Mouse (Mus musculus): ENCODE measurements around the gene Pbld2. TPM values are rescaled to one million over a fixed set of nuclear protein-coding genes. Genes with fewer than 3 reads are reported as not detected.

Gene Pbld2
- polyA plus RNA-seq, 1 experiment from 2014 or later = 1.2 TPM

GRCm38 (mm10) chr10:63021702-63022101, 2.4 kb upstream of the Pbld2 start:
- WGBS = 38% methylated on average over 4 of the region's 4 CpGs
- H3K9ac ChIP-seq (ENCODE audit: low read depth, low read length) = no peak overlapping the region
- no peaks in the 10 kb centered on the region for H3K9me3 ChIP-seq (ENCODE audit: control insufficient read depth, low read length)
- H3K4me3 ChIP-seq (ENCODE audit: low read depth, low read length) = peak overlapping the region; percentile 91
- H3K4me1 ChIP-seq (replicated peaks; ENCODE audit: control insufficient read depth, insufficient read depth, low read length) = peaks cover 15% of the 10 kb centered on the region
- peak overlapping the region; percentile 73 for H3K4me2 ChIP-seq
- H3K36me3 ChIP-seq (ENCODE audit: control insufficient read depth, insufficient read depth, low read length) = peaks cover 7% of the 10 kb centered on the region
- no peak for ATAC-seq (replicated peaks; ENCODE audit: low FRiP score)
- no peak for DNase-seq (ENCODE audit: low spot score)
- H3K27me3 ChIP-seq (replicated peaks; ENCODE audit: control insufficient read depth, insufficient read depth, low read length) = no peaks in the 10 kb centered on the region
- no peak overlapping the region for H3K27ac ChIP-seq (ENCODE audit: low read depth, low read length)

GRCm38 (mm10) chr10:63022541-63023120, 1.5 kb upstream of the Pbld2 start:
- H3K4me1 ChIP-seq (replicated peaks; ENCODE audit: control insufficient read depth, insufficient read depth, low read length) = peaks cover 15% of the 10 kb centered on the region
- peak overlapping the region; percentile 99 for H3K9ac ChIP-seq (ENCODE audit: low read depth, low read length)
- DNase-seq (ENCODE audit: low spot score) = no peak
- peak overlapping the region; percentile 91 for H3K4me3 ChIP-seq (ENCODE audit: low read depth, low read length)
- no peaks in the 10 kb centered on the region; the same call in none of the 2 replicates for H3K36me3 ChIP-seq (ENCODE audit: control insufficient read depth, insufficient read depth, low read length)
- peak overlapping the region; percentile 73 for H3K4me2 ChIP-seq
- no peak for ATAC-seq (replicated peaks; ENCODE audit: low FRiP score)
- peak overlapping the region; percentile 99 for H3K27ac ChIP-seq (ENCODE audit: low read depth, low read length)
- no peaks in the 10 kb centered on the region for H3K9me3 ChIP-seq (ENCODE audit: control insufficient read depth, low read length)
- under 1% methylated on average over 27 of the region's 27 CpGs for WGBS
- no peaks in the 10 kb centered on the region for H3K27me3 ChIP-seq (replicated peaks; ENCODE audit: control insufficient read depth, insufficient read depth, low read length)

- peak; percentile 13 for ATAC-seq (replicated peaks; ENCODE audit: low FRiP score)
- Histone ChIP-seq H3K4me1 (replicated peaks; ENCODE audit: control insufficient read depth, insufficient read depth, low read length) (peaks cover 15% of the 10 kb centered on the region), H3K27me3 (replicated peaks; ENCODE audit: control insufficient read depth, insufficient read depth, low read length) (no peaks in the 10 kb centered on the region), H3K27ac (ENCODE audit: low read depth, low read length) (peak overlapping the region; percentile 99), H3K4me2 (peak overlapping the region; percentile 73), H3K9me3 (ENCODE audit: control insufficient read depth, low read length) (no peaks in the 10 kb centered on the region), H3K4me3 (ENCODE audit: low read depth, low read length) (peak overlapping the region; percentile 91), H3K36me3 (ENCODE audit: control insufficient read depth, insufficient read depth, low read length) (no peaks in the 10 kb centered on the region), H3K9ac (ENCODE audit: low read depth, low read length) (peak overlapping the region; percentile 99)
- no peak for DNase-seq (ENCODE audit: low spot score)
- WGBS = 1% methylated on average over 68 of the region's 68 CpGs
Observed at GRCm38 (mm10) chr10:63023121-63023748, 880 bp upstream of the Pbld2 start.

GRCm38 (mm10) chr10:63024580-63024910, 430 bp downstream of the Pbld2 start:
- no peaks in the 10 kb centered on the region for H3K36me3 ChIP-seq (ENCODE audit: control insufficient read depth, insufficient read depth, low read length)
- under 1% methylated on average over 8 of the region's 8 CpGs for WGBS
- ATAC-seq (replicated peaks; ENCODE audit: low FRiP score) (peak; percentile 51; the same call in 1 of the 2 replicates), DNase-seq (ENCODE audit: low spot score) (no peak)
- H3K9ac ChIP-seq (ENCODE audit: low read depth, low read length) = peak overlapping the region; percentile 99
- peak overlapping the region; percentile 73 for H3K4me2 ChIP-seq
- peak overlapping the region; percentile 91 for H3K4me3 ChIP-seq (ENCODE audit: low read depth, low read length)
- H3K27ac ChIP-seq (ENCODE audit: low read depth, low read length) = peak overlapping the region; percentile 99
- H3K27me3 ChIP-seq (replicated peaks; ENCODE audit: control insufficient read depth, insufficient read depth, low read length) = no peaks in the 10 kb centered on the region
- peaks cover 15% of the 10 kb centered on the region for H3K4me1 ChIP-seq (replicated peaks; ENCODE audit: control insufficient read depth, insufficient read depth, low read length)
- no peaks in the 10 kb centered on the region for H3K9me3 ChIP-seq (ENCODE audit: control insufficient read depth, low read length)

- Histone ChIP-seq H3K36me3 (ENCODE audit: control insufficient read depth, insufficient read depth, low read length) (no peaks in the 10 kb centered on the region), H3K4me1 (replicated peaks; ENCODE audit: control insufficient read depth, insufficient read depth, low read length) (peaks cover 15% of the 10 kb centered on the region), H3K4me3 (ENCODE audit: low read depth, low read length) (peak overlapping the region; percentile 91), H3K4me2 (peak overlapping the region; percentile 73), H3K9ac (ENCODE audit: low read depth, low read length) (peak overlapping the region; percentile 99), H3K9me3 (ENCODE audit: control insufficient read depth, low read length) (no peaks in the 10 kb centered on the region), H3K27me3 (replicated peaks; ENCODE audit: control insufficient read depth, insufficient read depth, low read length) (no peaks in the 10 kb centered on the region), H3K27ac (ENCODE audit: low read depth, low read length) (peak overlapping the region; percentile 99)
- WGBS = 43% methylated on average over 2 of the region's 2 CpGs
- ATAC-seq (replicated peaks; ENCODE audit: low FRiP score) (no peak), DNase-seq (ENCODE audit: low spot score) (no peak)
Observed at GRCm38 (mm10) chr10:63025016-63025415, 901 bp downstream of the Pbld2 start.

GRCm38 (mm10) chr10:63025491-63026011, 1.4 kb downstream of the Pbld2 start:
- no peaks in the 10 kb centered on the region for H3K36me3 ChIP-seq (ENCODE audit: control insufficient read depth, insufficient read depth, low read length)
- H3K4me1 ChIP-seq (replicated peaks; ENCODE audit: control insufficient read depth, insufficient read depth, low read length) = peaks cover 15% of the 10 kb centered on the region
- no peak overlapping the region for H3K4me3 ChIP-seq (ENCODE audit: low read depth, low read length)
- 76% methylated on average over 6 of the region's 6 CpGs for WGBS
- H3K27ac ChIP-seq (ENCODE audit: low read depth, low read length) = no peak overlapping the region
- H3K9ac ChIP-seq (ENCODE audit: low read depth, low read length) = no peak overlapping the region
- no peak for DNase-seq (ENCODE audit: low spot score)
- ATAC-seq (replicated peaks; ENCODE audit: low FRiP score) = no peak
- no peaks in the 10 kb centered on the region for H3K9me3 ChIP-seq (ENCODE audit: control insufficient read depth, low read length)
- no peaks in the 10 kb centered on the region for H3K27me3 ChIP-seq (replicated peaks; ENCODE audit: control insufficient read depth, insufficient read depth, low read length)
- peak overlapping the region; percentile 73 for H3K4me2 ChIP-seq

- WGBS = 73% methylated on average over 8 of the region's 8 CpGs
- no peak for DNase-seq (ENCODE audit: low spot score)
Observed at GRCm38 (mm10) chr10:63026156-63026794, 2.2 kb downstream of the Pbld2 start.

GRCm38 (mm10) chr10:63026795-63027160, 2.7 kb downstream of the Pbld2 start:
- no peaks in the 10 kb centered on the region for H3K27me3 ChIP-seq (replicated peaks; ENCODE audit: control insufficient read depth, insufficient read depth, low read length)
- WGBS = 86% methylated on average over 6 of the region's 6 CpGs
- no peaks in the 10 kb centered on the region for H3K9me3 ChIP-seq (ENCODE audit: control insufficient read depth, low read length)
- H3K27ac ChIP-seq (ENCODE audit: low read depth, low read length) = no peak overlapping the region
- no peaks in the 10 kb centered on the region for H3K36me3 ChIP-seq (ENCODE audit: control insufficient read depth, insufficient read depth, low read length)
- ATAC-seq (replicated peaks; ENCODE audit: low FRiP score) (no peak), DNase-seq (ENCODE audit: low spot score) (no peak)
- no peak overlapping the region for H3K9ac ChIP-seq (ENCODE audit: low read depth, low read length)
- no peak overlapping the region for H3K4me3 ChIP-seq (ENCODE audit: low read depth, low read length)
- H3K4me2 ChIP-seq = no peak overlapping the region
- peaks cover 7% of the 10 kb centered on the region; the same call in 1 of the 2 replicates for H3K4me1 ChIP-seq (replicated peaks; ENCODE audit: control insufficient read depth, insufficient read depth, low read length)

More at GRCm38 (mm10) chr10:63026156-63026794, 2.2 kb downstream of the Pbld2 start:
- H3K4me3 ChIP-seq (ENCODE audit: low read depth, low read length) = no peak overlapping the region
- H3K9ac ChIP-seq (ENCODE audit: low read depth, low read length) = no peak overlapping the region
- H3K4me1 ChIP-seq (replicated peaks; ENCODE audit: control insufficient read depth, insufficient read depth, low read length) = peaks cover 11% of the 10 kb centered on the region
- no peaks in the 10 kb centered on the region for H3K36me3 ChIP-seq (ENCODE audit: control insufficient read depth, insufficient read depth, low read length)
- no peaks in the 10 kb centered on the region for H3K27me3 ChIP-seq (replicated peaks; ENCODE audit: control insufficient read depth, insufficient read depth, low read length)
- no peaks in the 10 kb centered on the region for H3K9me3 ChIP-seq (ENCODE audit: control insufficient read depth, low read length)
- no peak for ATAC-seq (replicated peaks; ENCODE audit: low FRiP score)
- no peak overlapping the region for H3K27ac ChIP-seq (ENCODE audit: low read depth, low read length)
- H3K4me2 ChIP-seq = no peak overlapping the region

All from liver, embryonic 11.5 days (tissue).